Mouse (Mus musculus): ENCODE results near the gene Gm37240. TPM values are rescaled to one million over a fixed set of nuclear protein-coding genes. Genes with fewer than 3 reads are reported as not detected.

Gm37240 gene
- polyA plus RNA-seq, 1 experiment from 2014 or later = 0.52 TPM

- no peak overlapping the region for H3K4me3 ChIP-seq
- WGBS (ENCODE audit: insufficient replicate concordance) = 36% methylated on average over 6 of the region's 6 CpGs
- ATAC-seq = no peak
Measured at GRCm38 (mm10) chr3:85024817-85025705, 862.3 kb downstream of the Gm37240 start.

GRCm38 (mm10) chr3:85024237-85024636, 863.1 kb downstream of the Gm37240 start:
- H3K9ac ChIP-seq = no peak overlapping the region
- no peaks in the 10 kb centered on the region for H3K9me3 ChIP-seq (replicated peaks)
- no peaks in the 10 kb centered on the region for H3K36me3 ChIP-seq
- H3K4me3 ChIP-seq = no peak overlapping the region
- no peak for ATAC-seq
- H3K27me3 ChIP-seq (replicated peaks) = no peaks in the 10 kb centered on the region
- WGBS (ENCODE audit: insufficient replicate concordance) = 53% methylated on average over 2 of the region's 2 CpGs
- no peaks in the 10 kb centered on the region for H3K4me1 ChIP-seq
- no peak overlapping the region for H3K4me2 ChIP-seq
- H3K27ac ChIP-seq = no peak overlapping the region

More at GRCm38 (mm10) chr3:85024817-85025705, 862.3 kb downstream of the Gm37240 start:
- H3K36me3 ChIP-seq = no peaks in the 10 kb centered on the region
- no peak overlapping the region for H3K4me2 ChIP-seq
- H3K9me3 ChIP-seq (replicated peaks) = no peaks in the 10 kb centered on the region
- H3K4me1 ChIP-seq = no peaks in the 10 kb centered on the region
- H3K27ac ChIP-seq = no peak overlapping the region
- H3K9ac ChIP-seq = no peak overlapping the region
- H3K27me3 ChIP-seq (replicated peaks) = no peaks in the 10 kb centered on the region

- Histone ChIP-seq H3K36me3 (no peaks in the 10 kb centered on the region), H3K27me3 (replicated peaks) (no peaks in the 10 kb centered on the region), H3K27ac (no peak overlapping the region), H3K9me3 (replicated peaks) (no peaks in the 10 kb centered on the region), H3K9ac (no peak overlapping the region), H3K4me1 (no peaks in the 10 kb centered on the region), H3K4me3 (no peak overlapping the region), H3K4me2 (no peak overlapping the region)
- 64% methylated on average over 11 of the region's 11 CpGs for WGBS (ENCODE audit: insufficient replicate concordance)
- no peak for ATAC-seq
Measured at GRCm38 (mm10) chr3:85022800-85023199, 864.5 kb downstream of the Gm37240 start.

- H3K4me1 ChIP-seq = no peaks in the 10 kb centered on the region
- H3K36me3 ChIP-seq = no peaks in the 10 kb centered on the region
- no peak overlapping the region for H3K9ac ChIP-seq
- ATAC-seq = no peak
- no peak overlapping the region for H3K4me2 ChIP-seq
- H3K9me3 ChIP-seq (replicated peaks) = no peaks in the 10 kb centered on the region
- H3K4me3 ChIP-seq = no peak overlapping the region
- H3K27ac ChIP-seq = no peak overlapping the region
- no peaks in the 10 kb centered on the region for H3K27me3 ChIP-seq (replicated peaks)
- 75% methylated on average over 6 of the region's 6 CpGs for WGBS (ENCODE audit: insufficient replicate concordance)
Measured at GRCm38 (mm10) chr3:85021816-85022215, 865.5 kb downstream of the Gm37240 start.

GRCm38 (mm10) chr3:85020137-85020536, 867.2 kb downstream of the Gm37240 start:
- no peaks in the 10 kb centered on the region for H3K27me3 ChIP-seq (replicated peaks)
- no peaks in the 10 kb centered on the region for H3K4me1 ChIP-seq
- H3K4me3 ChIP-seq = no peak overlapping the region
- H3K9ac ChIP-seq = no peak overlapping the region
- H3K4me2 ChIP-seq = no peak overlapping the region
- no peaks in the 10 kb centered on the region for H3K36me3 ChIP-seq
- ATAC-seq = no peak
- H3K9me3 ChIP-seq (replicated peaks) = no peaks in the 10 kb centered on the region
- H3K27ac ChIP-seq = no peak overlapping the region

GRCm38 (mm10) chr3:85015667-85016066, 871.7 kb downstream of the Gm37240 start:
- Histone ChIP-seq H3K4me1 (no peaks in the 10 kb centered on the region), H3K36me3 (no peaks in the 10 kb centered on the region), H3K9ac (no peak overlapping the region), H3K4me3 (no peak overlapping the region), H3K27ac (no peak overlapping the region), H3K9me3 (replicated peaks) (no peaks in the 10 kb centered on the region), H3K4me2 (no peak overlapping the region), H3K27me3 (replicated peaks) (no peaks in the 10 kb centered on the region)
- WGBS (ENCODE audit: insufficient replicate concordance) = 66% methylated on average over 9 of the region's 9 CpGs
- ATAC-seq = no peak

- H3K4me3 ChIP-seq = no peak overlapping the region
- no peak for ATAC-seq
- WGBS (ENCODE audit: insufficient replicate concordance) = 72% methylated on average over 6 of the region's 6 CpGs
- no peaks in the 10 kb centered on the region for H3K9me3 ChIP-seq (replicated peaks)
- no peak overlapping the region for H3K9ac ChIP-seq
- H3K4me1 ChIP-seq = peaks cover 3% of the 10 kb centered on the region; the same call in 1 of the 2 replicates
- H3K4me2 ChIP-seq = no peak overlapping the region
- no peak overlapping the region for H3K27ac ChIP-seq
- H3K27me3 ChIP-seq (replicated peaks) = no peaks in the 10 kb centered on the region
- H3K36me3 ChIP-seq = no peaks in the 10 kb centered on the region
Measured at GRCm38 (mm10) chr3:85012889-85013288, 874.4 kb downstream of the Gm37240 start.

- Histone ChIP-seq H3K36me3 (no peaks in the 10 kb centered on the region), H3K4me2 (no peak overlapping the region), H3K27ac (no peak overlapping the region), H3K9ac (no peak overlapping the region), H3K27me3 (replicated peaks) (no peaks in the 10 kb centered on the region), H3K4me3 (no peak overlapping the region), H3K4me1 (peaks cover 3% of the 10 kb centered on the region; the same call in 1 of the 2 replicates), H3K9me3 (replicated peaks) (no peaks in the 10 kb centered on the region)
- no peak for ATAC-seq
- 65% methylated on average over 2 of the region's 2 CpGs for WGBS (ENCODE audit: insufficient replicate concordance)
Measured at GRCm38 (mm10) chr3:85005257-85005656, 882.1 kb downstream of the Gm37240 start.

- Histone ChIP-seq H3K4me3 (no peak overlapping the region), H3K9ac (no peak overlapping the region), H3K36me3 (no peaks in the 10 kb centered on the region), H3K27ac (no peak overlapping the region), H3K27me3 (replicated peaks) (no peaks in the 10 kb centered on the region), H3K4me2 (no peak overlapping the region), H3K9me3 (replicated peaks) (no peaks in the 10 kb centered on the region), H3K4me1 (no peaks in the 10 kb centered on the region)
- WGBS (ENCODE audit: insufficient replicate concordance) = 76% methylated on average over 4 of the region's 4 CpGs
- ATAC-seq = no peak
Measured at GRCm38 (mm10) chr3:84988880-84989279, 898.4 kb downstream of the Gm37240 start.

- Histone ChIP-seq H3K36me3 (peaks cover under 1% of the 10 kb centered on the region; the same call in 1 of the 2 replicates), H3K27ac (no peak overlapping the region), H3K4me1 (no peaks in the 10 kb centered on the region), H3K4me2 (no peak overlapping the region), H3K27me3 (replicated peaks) (no peaks in the 10 kb centered on the region), H3K9me3 (replicated peaks) (no peaks in the 10 kb centered on the region), H3K4me3 (no peak overlapping the region), H3K9ac (no peak overlapping the region)
- 79% methylated on average over 8 of the region's 8 CpGs for WGBS (ENCODE audit: insufficient replicate concordance)
- ATAC-seq = no peak
Measured at GRCm38 (mm10) chr3:84985121-84985625, 902.1 kb downstream of the Gm37240 start.

GRCm38 (mm10) chr3:84982688-84983087, 904.6 kb downstream of the Gm37240 start:
- Histone ChIP-seq H3K27me3 (replicated peaks) (no peaks in the 10 kb centered on the region), H3K4me3 (no peak overlapping the region), H3K36me3 (peaks cover 8% of the 10 kb centered on the region), H3K4me2 (no peak overlapping the region), H3K4me1 (no peaks in the 10 kb centered on the region), H3K27ac (no peak overlapping the region), H3K9ac (no peak overlapping the region), H3K9me3 (replicated peaks) (no peaks in the 10 kb centered on the region)
- WGBS (ENCODE audit: insufficient replicate concordance) = 66% methylated on average over 4 of the region's 4 CpGs
- no peak for ATAC-seq

GRCm38 (mm10) chr3:84980158-84980557, 907.2 kb downstream of the Gm37240 start:
- no peak overlapping the region for H3K27ac ChIP-seq
- no peaks in the 10 kb centered on the region for H3K4me1 ChIP-seq
- no peak for ATAC-seq
- H3K27me3 ChIP-seq (replicated peaks) = no peaks in the 10 kb centered on the region
- H3K9me3 ChIP-seq (replicated peaks) = no peaks in the 10 kb centered on the region
- H3K4me2 ChIP-seq = no peak overlapping the region
- no peak overlapping the region for H3K9ac ChIP-seq
- H3K4me3 ChIP-seq = no peak overlapping the region
- peaks cover 26% of the 10 kb centered on the region for H3K36me3 ChIP-seq
- 84% methylated on average over 2 of the region's 2 CpGs for WGBS (ENCODE audit: insufficient replicate concordance)
